Mouse (Mus musculus): ENCODE results near the gene Slc25a5.

The Slc25a5 gene

DNA sequence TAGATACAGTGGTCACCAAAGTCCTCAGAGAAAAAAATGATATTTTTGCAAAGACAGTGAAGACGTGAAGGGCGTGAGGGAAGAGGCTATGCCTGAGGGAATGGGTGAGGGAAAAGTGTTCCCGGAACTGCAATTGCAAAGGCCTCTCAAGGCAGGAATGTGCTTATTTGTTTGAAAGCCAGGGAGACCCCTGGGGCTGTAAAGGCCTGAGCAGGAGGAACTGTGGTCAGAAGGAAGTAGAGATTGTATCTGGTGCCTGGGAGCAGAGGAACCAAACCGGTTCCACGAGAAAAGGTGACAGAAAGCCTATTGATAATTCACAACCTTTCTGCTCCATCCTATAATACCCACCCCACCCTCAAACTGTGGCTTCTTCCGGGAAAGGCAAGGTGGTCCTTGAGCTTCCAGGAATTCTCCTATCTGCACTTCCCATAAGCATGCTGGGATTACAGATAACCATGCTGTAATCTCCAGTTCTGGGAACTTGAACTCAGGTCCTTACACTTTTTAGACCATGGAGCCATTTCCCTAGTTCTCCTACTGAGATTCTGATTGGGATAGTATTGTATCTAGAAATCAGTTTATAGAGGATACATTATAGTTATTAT lies 41.7 kb downstream of the Slc25a5 start:
- DNase-seq (ENCODE audit: low spot score), result no peak

DNA sequence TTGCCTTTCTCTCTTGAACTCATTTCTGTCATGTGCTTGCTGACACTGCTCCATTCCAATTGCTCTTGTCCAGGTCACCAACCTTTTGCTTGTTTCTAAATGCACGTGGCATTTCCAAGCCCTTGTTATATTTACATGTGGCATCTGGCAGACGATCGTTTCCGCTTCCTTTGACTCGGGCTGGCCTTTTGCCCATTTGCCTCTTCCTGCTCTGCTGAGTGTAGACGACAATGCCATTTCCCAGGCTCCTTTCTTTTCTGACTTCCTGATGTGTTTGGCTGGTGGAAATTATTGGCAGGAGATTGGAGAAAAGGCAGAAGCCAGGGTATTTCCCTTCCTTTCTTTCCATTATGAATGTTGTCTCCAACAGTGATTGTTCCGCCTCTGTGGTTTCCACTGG lies 43.9 kb downstream of the Slc25a5 start:
- no peak for DNase-seq (ENCODE audit: low spot score)

GRCm38 (mm10) chrX:36841698-36842097 lies 46.2 kb downstream of the Slc25a5 start:
- no peak for DNase-seq (ENCODE audit: low spot score)

GRCm38 (mm10) chrX:36843346-36843990 lies 48.0 kb downstream of the Slc25a5 start:
- no peak for DNase-seq (ENCODE audit: low spot score)

- no peak for DNase-seq (ENCODE audit: low spot score)
Observed at GRCm38 (mm10) chrX:36847152-36847551, 51.7 kb downstream of the Slc25a5 start.
